Mouse (Mus musculus) heart, postnatal 36 days (tissue): ENCODE results near the gene Vcpkmt. TPM values are rescaled to one million over a fixed set of nuclear protein-coding genes. Genes with fewer than 3 reads are reported as not detected.
A peak's percentile ranks its signal among the peaks of the same experiment; 100 is the strongest.
"Not testable (repeated sequence)": the region's sequence is repeated elsewhere in the genome, so short reads cannot be mapped to it uniquely, and the experiment has no call there.

Experiments used
- DNase-seq, 2 experiments: peaks; one replicate each; pipeline ENCODE4 v3.0.0; 2021 to 2022
- intact Hi-C: fragments of 180-260 bp; cut with DNase I; formaldehyde crosslinking; loops from one replicate; pipeline ENCODE4 v1.15.1; 2025
- total RNA-seq, 2 experiments: library from RNA; stranded (reverse); gene quantifications; 2 replicates each; pipeline ENCODE4 v1.2.3; 2021

Vcpkmt gene
- total RNA-seq: 1 to 10 TPM; 2.7 to 4.9 TPM

DNA sequence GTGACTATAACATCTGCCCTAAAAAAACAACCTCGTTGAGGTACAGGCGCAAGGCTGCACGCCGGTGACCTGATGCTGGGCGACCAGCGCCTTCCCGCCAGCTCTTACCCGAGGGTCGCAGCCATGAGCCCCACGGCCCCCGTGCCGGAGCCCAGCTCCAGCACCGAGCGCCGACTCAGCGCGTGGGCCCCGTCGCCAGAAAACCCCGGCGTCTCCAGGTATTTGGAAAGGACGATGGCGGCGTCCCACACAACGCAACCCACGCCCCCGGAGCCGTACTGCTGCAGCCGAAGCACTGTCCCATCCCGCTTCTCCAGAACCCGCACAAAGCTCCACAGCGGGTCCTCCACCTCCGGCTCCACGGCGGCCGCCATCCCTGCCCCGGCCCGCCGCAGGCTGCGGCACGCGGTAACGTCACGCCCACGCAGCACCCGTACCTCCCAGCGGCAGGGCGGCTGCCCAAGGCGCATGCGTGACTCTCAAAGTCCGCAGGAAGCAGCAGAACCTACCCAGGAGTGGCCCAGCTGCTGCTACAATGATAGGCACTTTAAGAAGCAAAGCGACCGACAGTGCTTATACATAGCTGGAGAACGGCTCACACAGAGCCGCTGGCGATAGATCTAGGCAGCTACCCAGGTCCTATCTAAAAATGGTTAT lies at the start of gene Vcpkmt:
Gene Vcpkmt, minus strand, starts transcription at position 416 of the 657 bp plus-strand sequence.
- DNase-seq: peak; percentile 85 to 87
- intact Hi-C loops: loop anchor here (5.0 to 10.0 kb wide), 3 partner anchors 100 to 378 kb away; partner anchors contain the start of genes Gm49384 and Sos2

- intact Hi-C loops, DNase-seq: not testable (repeated sequence)
Measured at GRCm38 (mm10) chr12:69618590-69618989, 35.8 kb upstream of the Vcpkmt start.

- no peak for DNase-seq
- intact Hi-C loops: no loop called here
Measured at GRCm38 (mm10) chr12:69604367-69604766, 21.5 kb upstream of the Vcpkmt start.

- DNase-seq: no peak
- intact Hi-C loops: no loop called here
Measured at GRCm38 (mm10) chr12:69597446-69597845, 14.6 kb upstream of the Vcpkmt start.

DNA sequence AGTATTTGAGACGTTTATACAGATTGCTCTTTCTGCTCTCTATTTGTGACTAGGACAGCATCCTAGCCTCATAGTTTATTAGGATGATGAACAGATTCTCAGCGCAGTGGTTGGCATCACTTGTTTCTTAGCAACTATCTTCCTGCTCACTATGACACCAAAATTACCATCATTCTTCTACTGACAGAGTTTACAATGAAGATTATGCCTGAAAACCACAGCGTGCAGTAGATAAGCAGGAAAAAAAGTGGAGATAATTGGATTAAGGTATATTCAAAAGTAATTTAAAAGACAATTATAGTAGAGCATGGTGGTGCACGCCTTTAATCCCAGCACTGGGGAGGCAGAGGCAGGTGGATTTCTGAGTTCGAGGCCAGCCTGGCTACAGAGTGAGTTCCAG lies 10.3 kb upstream of the Vcpkmt start:
- intact Hi-C loops: no loop called here
- DNase-seq: no peak

- DNase-seq: no peak
- intact Hi-C loops: loop anchor here (5.0 to 10.0 kb wide), 3 partner anchors 99 to 378 kb away; partner anchors contain the start of genes Gm49384 and Sos2
Measured at GRCm38 (mm10) chr12:69583270-69583629, 422 bp upstream of the Vcpkmt start.

DNA sequence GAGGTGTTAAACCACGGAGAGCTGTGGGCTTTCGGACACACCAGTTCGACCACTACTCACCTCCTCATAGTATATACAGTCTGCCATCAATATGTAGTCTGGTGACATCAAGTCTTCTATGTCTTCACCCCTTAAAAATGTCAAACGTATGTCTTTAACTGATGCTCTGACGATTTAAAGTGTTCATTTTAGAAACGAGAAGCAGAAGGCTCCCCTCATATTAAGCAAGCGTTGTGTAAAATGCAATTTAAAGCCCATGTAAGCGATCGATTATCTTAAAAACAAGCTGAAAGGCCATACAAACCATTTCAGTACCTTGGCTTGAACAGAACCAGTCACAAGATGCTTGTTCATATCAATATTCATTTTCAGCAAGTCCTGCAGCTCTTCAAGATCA lies 614 bp downstream of the Vcpkmt start:
- intact Hi-C loops: loop anchor here (5.0 to 10.0 kb wide), 3 partner anchors 100 to 377 kb away; partner anchors contain the start of genes Gm49384 and Sos2
- no peak for DNase-seq

DNA sequence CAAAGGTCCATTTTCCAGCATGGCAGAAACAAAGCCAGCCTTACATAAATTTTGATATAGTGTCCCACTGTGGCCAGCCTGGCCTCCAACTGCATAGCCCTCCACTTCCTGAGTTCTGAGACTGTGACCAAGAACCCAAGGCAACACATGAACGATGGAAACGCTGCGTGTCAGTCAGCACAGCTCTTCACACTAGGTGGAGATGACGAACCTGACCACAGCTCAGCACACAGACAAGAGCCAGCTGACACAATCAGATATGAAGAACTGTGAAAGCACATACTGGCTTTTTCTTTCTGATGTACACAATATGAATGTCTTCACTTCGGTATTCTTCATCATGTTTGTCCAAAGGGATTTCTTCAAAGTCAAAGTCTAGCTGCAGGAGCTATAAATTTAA lies 3.2 kb downstream of the Vcpkmt start:
- no peak for DNase-seq
- intact Hi-C loops: loop anchor here (5.0 to 10.0 kb wide), 3 partner anchors 103 to 375 kb away; partner anchors contain the start of genes Gm49384 and Sos2

- DNase-seq: no peak
- intact Hi-C loops: no loop called here
Measured at GRCm38 (mm10) chr12:69576120-69576627, 6.7 kb downstream of the Vcpkmt start.

DNA sequence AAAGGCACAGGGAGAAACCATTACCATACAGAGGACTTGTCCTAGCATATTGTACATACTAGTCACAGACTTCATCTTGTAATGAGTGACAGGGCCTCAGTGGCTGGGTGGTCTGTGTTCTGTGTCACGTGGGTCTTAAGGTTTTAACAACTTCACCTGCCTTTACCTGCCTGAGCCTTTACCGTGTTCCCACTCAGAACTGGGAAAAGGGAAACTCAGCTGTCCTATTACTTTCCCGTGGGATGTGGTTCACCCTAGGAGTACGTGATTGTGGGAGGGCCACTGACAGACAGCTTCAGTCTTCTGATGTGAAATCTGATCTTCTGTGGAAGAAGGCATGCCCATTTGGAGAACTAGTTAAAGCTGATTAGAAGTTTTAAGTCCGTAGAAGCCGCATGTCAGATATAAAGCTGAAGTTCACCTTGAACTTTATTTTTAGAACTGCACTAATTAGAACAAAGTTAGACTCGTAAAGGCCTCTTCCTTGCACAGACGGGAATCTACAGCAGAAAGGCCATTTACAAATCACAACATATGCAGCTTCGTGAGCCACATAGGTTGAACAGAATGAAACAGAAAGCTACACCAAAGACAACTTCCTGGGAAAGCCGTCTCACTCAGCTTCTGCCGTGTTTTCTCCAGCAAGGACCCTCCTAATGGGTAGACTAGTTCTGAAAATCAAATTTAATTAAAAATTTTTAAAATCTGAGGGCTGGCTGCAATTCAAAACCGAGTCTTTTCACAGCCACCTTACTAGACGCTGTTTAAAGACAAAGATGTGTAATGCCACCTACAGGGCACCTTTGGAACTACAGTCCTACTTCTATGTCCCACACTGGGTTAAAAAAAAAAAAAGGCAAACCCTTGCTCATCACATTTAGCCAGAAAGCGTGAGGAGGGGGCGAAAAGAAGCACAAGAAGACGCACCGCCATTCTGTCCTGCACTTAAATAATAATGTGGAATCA lies 8.6 kb downstream of the Vcpkmt start:
- intact Hi-C loops: loop anchor here (1.0 to 5.0 kb wide), 5 partner anchors 71 to 217 kb away; partner anchors contain the start of gene Nemf

GRCm38 (mm10) chr12:69573271-69573670 lies 9.6 kb downstream of the Vcpkmt start:
- intact Hi-C loops: loop anchor here (5.0 kb wide), 2 partner anchors 111 to 126 kb away; no protein-coding TSS in a partner anchor
- DNase-seq: no peak

More for the DNA sequence above, 8.6 kb downstream of the Vcpkmt start:
- peak; percentile 82 to 85 for DNase-seq

DNA sequence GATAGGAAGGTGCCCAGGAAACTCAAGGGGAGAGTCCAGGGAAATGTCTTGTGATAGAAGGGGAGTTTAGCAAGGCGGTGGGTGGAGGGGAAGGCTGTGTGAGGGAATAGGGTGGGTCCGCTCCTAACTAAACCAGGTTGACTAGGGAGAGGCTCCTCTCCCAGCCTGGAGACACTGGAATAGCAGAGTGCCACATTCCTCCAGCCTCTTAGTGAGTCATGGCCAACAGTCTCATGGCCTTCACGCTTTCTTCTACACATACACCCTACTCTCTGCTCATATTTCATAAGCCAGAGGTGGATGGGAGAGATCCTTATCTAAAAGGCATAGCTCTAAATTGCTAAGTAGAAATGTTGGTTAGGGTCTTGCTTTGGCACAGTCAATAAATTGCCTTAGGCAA lies 12.9 kb downstream of the Vcpkmt start:
- intact Hi-C loops: loop anchor here (5.0 kb wide), 2 partner anchors 108 to 123 kb away; no protein-coding TSS in a partner anchor
- DNase-seq: no peak

GRCm38 (mm10) chr12:69568266-69568665 lies 14.6 kb downstream of the Vcpkmt start:
- no peak for DNase-seq
- intact Hi-C loops: no loop called here

DNA sequence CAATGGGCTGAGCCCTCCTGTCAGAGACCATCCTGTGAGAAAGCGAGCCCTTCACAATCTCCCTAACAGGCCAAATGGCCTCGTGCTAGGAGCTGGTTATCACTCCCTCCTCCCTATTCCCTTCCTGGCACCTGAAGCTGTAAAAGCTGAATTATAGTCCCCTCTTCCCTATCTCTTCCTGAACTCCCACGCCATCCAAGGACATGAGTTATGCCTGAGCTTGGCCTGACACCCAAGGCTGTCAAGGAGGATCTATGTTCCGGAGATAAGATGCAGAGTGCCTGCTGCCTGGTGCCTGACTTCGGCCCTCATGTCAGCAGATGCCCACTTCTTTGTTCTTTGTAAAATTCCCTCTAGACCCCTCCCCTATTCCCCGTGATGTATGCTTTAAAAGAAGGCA lies 21.8 kb downstream of the Vcpkmt start:
- DNase-seq, intact Hi-C loops: not testable (repeated sequence)

DNA sequence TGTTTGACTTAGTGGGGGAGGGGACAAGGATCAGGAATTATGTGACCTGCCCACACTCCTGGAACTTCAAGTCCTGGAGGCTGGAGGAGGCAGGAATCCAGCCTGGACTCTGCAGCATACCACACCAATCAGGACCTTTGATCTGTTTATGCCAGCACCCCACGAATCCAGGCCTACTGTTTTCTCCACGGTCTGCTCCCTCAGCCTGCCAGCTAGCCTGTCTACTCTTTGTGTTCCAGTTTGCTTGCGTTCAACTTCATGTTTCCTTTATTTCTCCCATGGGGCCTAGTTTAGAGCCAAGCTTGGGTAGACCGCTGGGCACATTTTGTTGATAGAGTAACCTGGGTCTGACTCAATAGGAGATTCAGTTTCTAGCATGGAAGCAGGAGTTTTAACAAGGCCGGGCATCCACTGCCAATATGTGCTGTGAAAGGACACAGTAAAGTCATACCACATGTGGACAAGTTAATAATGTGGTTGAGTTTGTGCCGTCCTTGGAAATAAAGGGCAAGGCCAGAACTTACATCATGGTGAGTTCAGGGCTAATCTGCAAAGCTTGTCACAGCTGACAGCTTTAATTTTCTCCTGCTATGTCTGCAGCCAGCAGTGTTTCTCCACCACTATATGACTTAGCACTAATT lies 26.5 kb downstream of the Vcpkmt start:
- no peak for DNase-seq
- intact Hi-C loops: no loop called here

GRCm38 (mm10) chr12:69545456-69546178 lies 37.2 kb downstream of the Vcpkmt start:
- no peak for DNase-seq
- intact Hi-C loops: no loop called here

GRCm38 (mm10) chr12:69544994-69545393 lies 37.8 kb downstream of the Vcpkmt start:
- intact Hi-C loops: no loop called here
- no peak for DNase-seq

- intact Hi-C loops: no loop called here
- no peak for DNase-seq
Measured at GRCm38 (mm10) chr12:69544562-69544961, 38.3 kb downstream of the Vcpkmt start.

DNA sequence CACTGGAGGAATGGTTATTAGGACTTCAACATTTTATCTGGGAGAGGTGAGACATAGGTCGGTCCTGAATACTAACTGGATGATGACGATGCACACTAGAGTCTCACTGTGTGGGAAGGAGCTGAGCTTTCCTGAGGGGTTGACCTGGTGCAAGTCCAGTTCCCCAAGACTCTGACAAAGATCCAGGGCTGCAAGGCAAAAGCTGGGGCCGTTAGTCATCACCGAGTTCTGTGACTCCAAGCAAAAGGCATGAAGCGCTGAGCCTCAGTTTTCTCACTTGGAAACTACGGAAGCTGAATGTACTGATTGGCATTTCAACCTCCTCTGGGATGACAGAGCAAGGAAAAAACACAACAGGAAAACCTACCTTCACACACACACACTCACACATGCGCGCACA lies 40.5 kb downstream of the Vcpkmt start:
- intact Hi-C loops: no loop called here

GRCm38 (mm10) chr12:69541663-69542062 lies 41.2 kb downstream of the Vcpkmt start:
- intact Hi-C loops: no loop called here
- peak in 1 of 2 experiments; percentile 17 for DNase-seq

More for the DNA sequence above, 40.5 kb downstream of the Vcpkmt start:
- DNase-seq: no peak
